Mouse (Mus musculus): ENCODE measurements around the gene Cltc.

- no peak for TF ChIP-seq CTCF (IDR thresholded peaks at IDR 0.05; ENCODE audit: low read depth, low read length)
- no peak for TF ChIP-seq GATA1 (IDR thresholded peaks at IDR 0.05; ENCODE audit: borderline replicate concordance, low read length)
- TF ChIP-seq POLR2AphosphoS5 (IDR thresholded peaks at IDR 0.05; ENCODE audit: insufficient replicate concordance, low read depth, low read length): no peak
Measured at GRCm38 (mm10) chr11:86731443-86731842, 25.9 kb downstream of the Cltc start.
